Mouse (Mus musculus): ENCODE results near the gene Usp22. TPM values are rescaled to one million over a fixed set of nuclear protein-coding genes. Genes with fewer than 3 reads are reported as not detected.
A peak's percentile ranks its signal among the peaks of the same experiment; 100 is the strongest.

Usp22 gene
- polyA plus RNA-seq, 1 experiment from 2014 or later, result 87.8 TPM

GRCm38 (mm10) chr11:61161121-61161520 lies 13.7 kb downstream of the Usp22 start:
- ChIA-PET POLR2A (no interaction called here), CTCF (no interaction called here)
- in situ Hi-C loops (cut with MboI; ENCODE audit: low pct_unique_long_range_greater_than_20kb), result no loop called here
- no peaks in the 10 kb centered on the region for H3K27me3 ChIP-seq
- DNase-seq (ENCODE audit: low read depth, low spot score), result no peak
- ATAC-seq, result no peak
- TF ChIP-seq CTCF (IDR thresholded peaks at IDR 0.05), result no peak

- ATAC-seq, result no peak
- no peaks in the 10 kb centered on the region for H3K27me3 ChIP-seq
- POLR2A ChIA-PET, result no interaction called here
- DNase-seq (ENCODE audit: low read depth, low spot score), result no peak
- in situ Hi-C loops (cut with MboI; ENCODE audit: low pct_unique_long_range_greater_than_20kb), result loop anchor here (5.0 kb wide), 2 partner anchors 53 to 1473 kb away; no protein-coding TSS in a partner anchor
- TF ChIP-seq CTCF (IDR thresholded peaks at IDR 0.05), result no peak
- CTCF ChIA-PET, result no interaction called here
These were observed 14.8 kb downstream of the Usp22 start for GRCm38 (mm10) chr11:61159796-61160732.

- ATAC-seq (no peak), DNase-seq (ENCODE audit: low read depth, low spot score) (no peak)
- POLR2A ChIA-PET, result no interaction called here
- in situ Hi-C loops (cut with MboI; ENCODE audit: low pct_unique_long_range_greater_than_20kb), result loop anchor here (5.0 kb wide), 2 partner anchors 51 to 1471 kb away; no protein-coding TSS in a partner anchor
- CTCF ChIA-PET, result interaction anchor here (1.5 to 1.8 kb wide), 2 partner anchors 12 to 54 kb away, joined by 5 read pairs; no protein-coding TSS in a partner anchor
- no peaks in the 10 kb centered on the region for H3K27me3 ChIP-seq
- TF ChIP-seq CTCF (IDR thresholded peaks at IDR 0.05), result no peak
These were observed 16.7 kb downstream of the Usp22 start for GRCm38 (mm10) chr11:61158141-61158540.

- ATAC-seq, result no peak
These were observed 19.1 kb downstream of the Usp22 start for GRCm38 (mm10) chr11:61155727-61156126.

GRCm38 (mm10) chr11:61150233-61151001 lies 24.4 kb downstream of the Usp22 start:
- CTCF ChIA-PET, result no interaction called here
- in situ Hi-C loops (cut with MboI; ENCODE audit: low pct_unique_long_range_greater_than_20kb), result no loop called here
- DNase-seq (ENCODE audit: low read depth, low spot score) (no peak), ATAC-seq (no peak)
- no peak for TF ChIP-seq CTCF (IDR thresholded peaks at IDR 0.05)
- POLR2A ChIA-PET, result no interaction called here
- H3K27me3 ChIP-seq, result no peaks in the 10 kb centered on the region

More at GRCm38 (mm10) chr11:61155727-61156126, 19.1 kb downstream of the Usp22 start:
- no peak for DNase-seq (ENCODE audit: low read depth, low spot score)
- no peaks in the 10 kb centered on the region for H3K27me3 ChIP-seq
- ChIA-PET POLR2A (interaction anchor here (0.8 kb wide), 1 partner anchor 20 kb away, joined by 3 read pairs; no protein-coding TSS in a partner anchor), CTCF (interaction anchor here (1.4 kb wide), 1 partner anchor 26 kb away, joined by 3 read pairs; no protein-coding TSS in a partner anchor)
- no peak for TF ChIP-seq CTCF (IDR thresholded peaks at IDR 0.05)
- in situ Hi-C loops (cut with MboI; ENCODE audit: low pct_unique_long_range_greater_than_20kb), result loop anchor here (5.0 kb wide), 2 partner anchors 48 to 1468 kb away; no protein-coding TSS in a partner anchor

GRCm38 (mm10) chr11:61147300-61147683 lies 27.6 kb downstream of the Usp22 start:
- TF ChIP-seq CTCF (IDR thresholded peaks at IDR 0.05), result no peak
- H3K27me3 ChIP-seq, result peaks cover 5% of the 10 kb centered on the region
- ChIA-PET CTCF (no interaction called here), POLR2A (no interaction called here)
- in situ Hi-C loops (cut with MboI; ENCODE audit: low pct_unique_long_range_greater_than_20kb), result no loop called here
- DNase-seq (ENCODE audit: low read depth, low spot score) (no peak), ATAC-seq (no peak)

- DNase-seq (ENCODE audit: low read depth, low spot score) (no peak), ATAC-seq (no peak)
- POLR2A ChIA-PET, result no interaction called here
- in situ Hi-C loops (cut with MboI; ENCODE audit: low pct_unique_long_range_greater_than_20kb), result no loop called here
- no peak for TF ChIP-seq CTCF (IDR thresholded peaks at IDR 0.05)
- CTCF ChIA-PET, result no interaction called here
- H3K27me3 ChIP-seq, result peaks cover 6% of the 10 kb centered on the region
These were observed 28.1 kb downstream of the Usp22 start for GRCm38 (mm10) chr11:61146645-61147299.

- no peak for TF ChIP-seq CTCF (IDR thresholded peaks at IDR 0.05)
- ATAC-seq (no peak), DNase-seq (ENCODE audit: low read depth, low spot score) (no peak)
- ChIA-PET CTCF (no interaction called here), POLR2A (no interaction called here)
- in situ Hi-C loops (cut with MboI; ENCODE audit: low pct_unique_long_range_greater_than_20kb), result no loop called here
- peaks cover 11% of the 10 kb centered on the region for H3K27me3 ChIP-seq
These were observed 29.3 kb downstream of the Usp22 start for GRCm38 (mm10) chr11:61145551-61145950.

GRCm38 (mm10) chr11:61143564-61144469 lies 31.0 kb downstream of the Usp22 start:
- DNase-seq (ENCODE audit: low read depth, low spot score) (no peak), ATAC-seq (no peak)
- POLR2A ChIA-PET, result no interaction called here
- CTCF ChIA-PET, result no interaction called here
- peak; percentile 46 for TF ChIP-seq CTCF (IDR thresholded peaks at IDR 0.05)
- H3K27me3 ChIP-seq, result peaks cover 13% of the 10 kb centered on the region
- in situ Hi-C loops (cut with MboI; ENCODE audit: low pct_unique_long_range_greater_than_20kb), result no loop called here
